Mouse (Mus musculus) megakaryocyte, embryonic 14.5 days (primary cell): ENCODE measurements around the gene Med16.
"Not testable (repeated sequence)": the region's sequence is repeated elsewhere in the genome, so short reads cannot be mapped to it uniquely, and the experiment has no call there.

Experiments
- FLI1 ChIP-seq: IDR thresholded peaks from 2 replicates; pipeline ENCODE4 v1.6.1; 2012; ENCODE audit warnings: low read length, inconsistent platforms, mixed read lengths
- GATA1 ChIP-seq: IDR thresholded peaks from 3 replicates; pipeline ENCODE4 v1.6.1; 2012; ENCODE audit warnings: mixed read lengths, low read length, inconsistent platforms, borderline replicate concordance

- TF ChIP-seq GATA1, FLI1: not testable (repeated sequence)
These were observed 23.8 kb downstream of the Med16 start for GRCm38 (mm10) chr10:79884938-79885337.
